Comparison of ENCODE assay signal across 9 mouse cellular contexts in the genomic region with DNA sequence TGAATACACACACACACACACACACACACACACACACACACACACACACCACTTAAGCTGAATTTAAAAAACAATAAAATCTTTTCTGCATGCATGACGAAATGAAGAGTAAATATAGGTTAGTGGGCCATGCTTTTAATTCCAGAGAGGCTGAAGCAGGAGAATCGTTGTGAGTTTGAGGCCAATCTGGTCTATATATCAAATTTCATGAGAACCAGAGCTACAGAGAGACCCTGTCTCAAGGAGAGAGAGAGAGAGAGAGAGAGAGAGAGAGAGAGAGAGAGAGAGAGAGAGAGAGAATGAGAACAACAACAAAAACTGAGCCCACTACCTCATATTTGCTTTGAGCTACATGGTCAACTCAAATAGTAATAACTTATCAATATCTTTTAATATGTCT. TPM values are rescaled to one million over a fixed set of nuclear protein-coding genes. Genes with fewer than 3 reads are reported as not detected.
DNase-seq lines count a peak whose midpoint lies in the region; ATAC-seq and TF ChIP-seq lines count a peak whose summit lies in the region.
"Had no signal": no experiment of that assay in that cellular context is flagged by ENCODE, and none has a peak within 500 bp of the region (broad histone marks: within the 10 kb centered on the region; RNA-seq: fewer than 3 reads in every experiment).

A gene (plus strand): TSS at position 301 of the 400 bp plus-strand sequence.

- DNase-seq in heart, adult 18-20 months, result no peak
- DNase-seq in heart, adult 9 months (ENCODE audit: low spot score in 2 of 2), result no peak
- DNase-seq in G1E (ENCODE audit: low spot score), result no peak
- no peak for DNase-seq in cerebellum, postnatal 4 days (ENCODE audit: low spot score in 2 of 2)
- no peak for DNase-seq in thymus, postnatal 14 days

- 74% methylated on average over 2 of the region's 2 CpGs for WGBS in forebrain, embryonic 15.5 days
- 79% methylated on average over 2 of the region's 2 CpGs for WGBS in hindbrain, embryonic 12.5 days

- H3K27ac ChIP-seq in forebrain, embryonic 15.5 days (replicated peaks), result no peak within 1 kb of the TSS
- no peak within 1 kb of the TSS for H3K27ac ChIP-seq in hindbrain, embryonic 12.5 days
- H3K27ac ChIP-seq: liver, embryonic 14.5 days had no signal

- no peak within 1 kb of the TSS for H3K4me3 ChIP-seq in G1E (ENCODE audit: low read depth, low read length)
- H3K4me3 ChIP-seq in forebrain, embryonic 15.5 days, result no peak within 1 kb of the TSS
- no peak within 1 kb of the TSS for H3K4me3 ChIP-seq in hindbrain, embryonic 12.5 days

- TF ChIP-seq CTCF in G1E (IDR thresholded peaks at IDR 0.05; ENCODE audit: low read depth, low read length), result no peak

- no peaks in the 10 kb centered on the region for H3K36me3 ChIP-seq in G1E (replicated peaks)
- H3K36me3 ChIP-seq in forebrain, embryonic 15.5 days, result no peaks in the 10 kb centered on the region
- no peaks in the 10 kb centered on the region for H3K36me3 ChIP-seq in hindbrain, embryonic 12.5 days

- no peak for ATAC-seq in G1E (ENCODE audit: extremely low read depth, insufficient number of reproducible peaks, low FRiP score, poor library complexity, severe bottlenecking)
- ATAC-seq in forebrain, embryonic 15.5 days (replicated peaks), result no peak
- no peak for ATAC-seq in hindbrain, embryonic 12.5 days (ENCODE audit: low FRiP score)
- ATAC-seq in megakaryocyte progenitor cell, adult 5-6 weeks (replicated peaks; ENCODE audit: poor library complexity), result no peak

- no peaks in the 10 kb centered on the region for H3K9me3 ChIP-seq in G1E (replicated peaks)
- no peaks in the 10 kb centered on the region for H3K9me3 ChIP-seq in forebrain, embryonic 15.5 days
- no peaks in the 10 kb centered on the region for H3K9me3 ChIP-seq in hindbrain, embryonic 12.5 days (replicated peaks)

- H3K27me3 ChIP-seq in G1E (ENCODE audit: insufficient read depth, low read length), result peaks cover 13% of the 10 kb centered on the region; the same call in 1 of the 2 replicates
- H3K27me3 ChIP-seq in forebrain, embryonic 15.5 days, result no peaks in the 10 kb centered on the region
- H3K27me3 ChIP-seq in hindbrain, embryonic 12.5 days, result no peaks in the 10 kb centered on the region

- no peak within 1 kb of the TSS for H3K9ac ChIP-seq in forebrain, embryonic 15.5 days (replicated peaks)
- no peak within 1 kb of the TSS for H3K9ac ChIP-seq in hindbrain, embryonic 12.5 days
- H3K9ac ChIP-seq: liver, embryonic 14.5 days had no signal

- H3K4me2 ChIP-seq in forebrain, embryonic 15.5 days (replicated peaks), result no peak within 1 kb of the TSS
- H3K4me2 ChIP-seq in hindbrain, embryonic 12.5 days (replicated peaks), result no peak within 1 kb of the TSS

- H3K4me1 ChIP-seq in G1E (ENCODE audit: insufficient read depth, low read depth, low read length), result no peaks in the 10 kb centered on the region
- H3K4me1 ChIP-seq in forebrain, embryonic 15.5 days, result no peaks in the 10 kb centered on the region
- H3K4me1 ChIP-seq in hindbrain, embryonic 12.5 days, result no peaks in the 10 kb centered on the region

RNA-seq across cellular contexts. Expression of the gene that starts here (rescaled TPM):
- total RNA-seq in heart, adult 18-20 months (2021), result 10 to 100 TPM; 23.8 to 25.3 TPM
- total RNA-seq in G1E (2014; fragmentation: Nextera tagmentation) (76.2 and 76.4 TPM in 2 replicates), G1E (2017) (22.3 and 26.8 TPM in 2 replicates)
- polyA plus RNA-seq in G1E (2012), result 8.8 and 10.5 TPM in 2 replicates
- 46.8 and 48.6 TPM in 2 replicates for polyA plus RNA-seq in forebrain, embryonic 15.5 days (2015; fragmentation: Nextera tagmentation; extraction: Ambion mirVana)
- polyA plus RNA-seq in hindbrain, embryonic 12.5 days (2016; fragmentation: Nextera tagmentation; extraction: Ambion mirVana), result 40.4 and 41.4 TPM in 2 replicates
- 48.4 and 49.5 TPM in 2 replicates for total RNA-seq in megakaryocyte progenitor cell, adult 5-6 weeks (2015)
- 23.2 and 24.3 TPM in 2 replicates for total RNA-seq in megakaryocyte progenitor cell, adult 5-6 weeks (2017)
